Mouse (Mus musculus): ENCODE measurements at regions not wholly inside any gene's neighbourhood (a gene's known extent, or its start where the extent isn't known, plus 50 kb on each side); places are given as distances from the start of the nearest gene placed in this dataset.

- Histone ChIP-seq H3K4me2 (no peak overlapping the region), H3K9me3 (no peaks in the 10 kb centered on the region), H3K4me3 (no peak overlapping the region), H3K4me1 (peaks cover 8% of the 10 kb centered on the region; the same call in 1 of the 2 replicates), H3K27ac (no peak overlapping the region), H3K36me3 (no peaks in the 10 kb centered on the region), H3K27me3 (no peaks in the 10 kb centered on the region), H3K9ac (no peak overlapping the region)
- ATAC-seq (ENCODE audit: borderline replicate concordance, extremely low read depth, low FRiP score, low TSS enrichment): no peak
- 84% methylated on average over 17 of the region's 17 CpGs for WGBS
Measured at GRCm38 (mm10) chr1:60625698-60626486, 59.0 kb upstream of the Raph1 start.

DNA sequence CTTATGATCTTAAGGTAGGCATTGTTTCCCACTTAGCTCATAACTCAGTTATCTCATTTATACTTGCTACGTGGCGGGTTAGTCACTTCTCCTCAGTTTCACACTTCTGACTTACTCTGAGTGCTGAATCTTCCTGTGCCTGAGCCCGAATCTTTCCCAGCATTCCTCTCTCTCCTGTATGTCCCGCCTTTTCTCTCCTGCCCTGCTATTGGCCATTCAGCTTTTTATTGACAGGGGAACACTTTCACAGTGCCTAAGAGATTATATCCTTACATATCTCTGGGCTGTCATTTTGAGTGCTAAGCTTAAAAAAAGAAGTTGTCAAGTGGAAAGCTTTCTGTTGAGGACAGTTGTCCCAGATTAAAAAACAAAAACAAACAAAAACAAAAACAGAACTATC, 57.3 kb upstream of the Raph1 start:
- H3K9me3 ChIP-seq: no peaks in the 10 kb centered on the region
- H3K4me1 ChIP-seq: peaks cover 8% of the 10 kb centered on the region; the same call in 1 of the 2 replicates
- ATAC-seq (ENCODE audit: borderline replicate concordance, extremely low read depth, low FRiP score, low TSS enrichment): no peak
- no peak overlapping the region for H3K4me2 ChIP-seq
- H3K27me3 ChIP-seq: no peaks in the 10 kb centered on the region
- H3K36me3 ChIP-seq: no peaks in the 10 kb centered on the region
- H3K4me3 ChIP-seq: no peak overlapping the region
- WGBS: 80% methylated on average over 4 of the region's 4 CpGs
- H3K9ac ChIP-seq: no peak overlapping the region
- no peak overlapping the region for H3K27ac ChIP-seq

- Histone ChIP-seq H3K36me3 (no peaks in the 10 kb centered on the region), H3K9me3 (no peaks in the 10 kb centered on the region), H3K4me1 (peaks cover 8% of the 10 kb centered on the region; the same call in 1 of the 2 replicates), H3K27ac (no peak overlapping the region), H3K9ac (no peak overlapping the region), H3K4me3 (no peak overlapping the region), H3K4me2 (no peak overlapping the region), H3K27me3 (no peaks in the 10 kb centered on the region)
- no peak for ATAC-seq (ENCODE audit: borderline replicate concordance, extremely low read depth, low FRiP score, low TSS enrichment)
- 67% methylated on average over 3 of the region's 3 CpGs for WGBS
Measured at GRCm38 (mm10) chr1:60623440-60624016, 56.6 kb upstream of the Raph1 start.

DNA sequence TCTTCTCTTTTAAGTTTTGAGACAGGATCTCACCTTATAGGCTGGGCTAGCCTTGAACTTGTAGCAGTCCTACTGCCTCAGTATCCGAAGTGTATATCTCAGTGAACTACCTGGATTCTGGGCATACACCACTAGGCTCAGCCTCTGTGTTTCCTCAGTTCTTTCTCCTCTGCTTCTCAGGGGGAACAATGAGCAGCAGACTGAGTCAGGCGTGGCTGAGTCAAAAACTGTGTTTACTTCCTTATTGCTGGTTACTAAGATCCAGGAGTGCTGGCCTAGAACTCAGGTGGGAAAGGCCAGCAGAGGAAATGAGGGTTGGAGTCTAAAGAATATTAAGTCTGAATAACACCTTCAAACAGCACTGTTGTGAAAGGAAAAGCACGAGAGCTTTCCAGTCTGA, 54.9 kb upstream of the Raph1 start:
- no peaks in the 10 kb centered on the region for H3K4me1 ChIP-seq
- WGBS: 66% methylated on average over 3 of the region's 3 CpGs
- H3K27me3 ChIP-seq: no peaks in the 10 kb centered on the region
- no peaks in the 10 kb centered on the region for H3K9me3 ChIP-seq
- no peak for ATAC-seq (ENCODE audit: borderline replicate concordance, extremely low read depth, low FRiP score, low TSS enrichment)
- no peak overlapping the region for H3K9ac ChIP-seq
- H3K4me2 ChIP-seq: no peak overlapping the region
- H3K27ac ChIP-seq: no peak overlapping the region
- H3K4me3 ChIP-seq: no peak overlapping the region
- H3K36me3 ChIP-seq: no peaks in the 10 kb centered on the region

DNA sequence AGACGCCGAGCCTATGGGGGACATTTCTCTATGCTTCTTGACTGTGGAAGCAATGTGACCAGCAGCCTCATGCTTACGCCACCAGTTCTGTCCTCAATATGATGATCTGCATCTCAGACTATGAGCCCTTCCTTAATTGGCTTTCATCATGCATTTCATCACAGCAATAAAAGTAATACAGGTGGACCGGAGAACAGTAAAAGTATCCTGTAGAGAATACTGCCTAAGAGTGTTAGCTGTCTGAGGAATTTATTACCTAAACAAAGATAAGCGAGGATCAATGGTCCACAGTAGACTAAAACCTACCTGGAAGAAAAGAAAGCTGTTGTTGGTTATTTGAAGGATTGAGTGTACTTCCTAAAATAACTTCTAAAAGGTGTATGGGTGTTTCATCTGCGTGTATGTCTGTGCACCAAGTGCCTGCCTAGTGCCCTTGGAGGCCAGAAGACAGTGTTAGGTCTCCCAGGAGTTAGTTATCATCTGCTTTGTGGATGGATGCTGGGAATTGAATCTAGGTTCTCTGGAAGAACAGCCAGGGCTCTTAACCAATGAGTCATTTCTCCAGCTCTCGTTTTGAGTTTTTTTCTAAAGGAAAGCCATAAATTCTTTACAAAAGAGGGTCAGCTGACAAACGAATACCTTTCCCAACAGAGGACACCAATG, 54.3 kb upstream of the Raph1 start:
- WGBS: 81% methylated on average over 8 of the region's 8 CpGs
- H3K27ac ChIP-seq: no peak overlapping the region
- H3K36me3 ChIP-seq: no peaks in the 10 kb centered on the region
- H3K4me3 ChIP-seq: no peak overlapping the region
- H3K9ac ChIP-seq: no peak overlapping the region
- H3K4me1 ChIP-seq: no peaks in the 10 kb centered on the region
- H3K27me3 ChIP-seq: no peaks in the 10 kb centered on the region
- H3K4me2 ChIP-seq: no peak overlapping the region
- H3K9me3 ChIP-seq: no peaks in the 10 kb centered on the region
- no peak for ATAC-seq (ENCODE audit: borderline replicate concordance, extremely low read depth, low FRiP score, low TSS enrichment)

DNA sequence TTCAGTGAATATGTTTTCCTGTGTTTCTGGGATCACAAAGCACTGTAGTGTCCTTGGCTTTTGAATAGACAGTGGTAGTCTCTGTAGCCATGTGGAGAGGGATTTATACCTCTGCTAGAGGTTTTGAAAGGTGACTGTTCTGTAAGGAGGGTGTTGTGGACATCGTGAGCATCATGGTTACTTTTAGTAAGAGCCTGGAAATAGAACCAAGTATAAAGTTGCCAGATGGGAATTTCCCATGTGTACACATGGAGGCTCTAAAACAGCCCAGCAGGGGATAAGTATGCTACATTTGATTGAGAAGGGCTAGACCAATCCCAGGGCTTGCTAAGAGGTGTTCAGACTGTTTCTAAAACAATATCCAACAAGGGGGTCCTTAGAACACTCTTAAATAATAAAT, 51.5 kb upstream of the Raph1 start:
- Histone ChIP-seq H3K9me3 (no peaks in the 10 kb centered on the region), H3K4me2 (no peak overlapping the region), H3K4me1 (no peaks in the 10 kb centered on the region), H3K36me3 (no peaks in the 10 kb centered on the region), H3K9ac (no peak overlapping the region), H3K4me3 (no peak overlapping the region), H3K27ac (no peak overlapping the region), H3K27me3 (no peaks in the 10 kb centered on the region)
- ATAC-seq (ENCODE audit: borderline replicate concordance, extremely low read depth, low FRiP score, low TSS enrichment): no peak
- WGBS: 85% methylated on average over 1 of the region's 1 CpGs

DNA sequence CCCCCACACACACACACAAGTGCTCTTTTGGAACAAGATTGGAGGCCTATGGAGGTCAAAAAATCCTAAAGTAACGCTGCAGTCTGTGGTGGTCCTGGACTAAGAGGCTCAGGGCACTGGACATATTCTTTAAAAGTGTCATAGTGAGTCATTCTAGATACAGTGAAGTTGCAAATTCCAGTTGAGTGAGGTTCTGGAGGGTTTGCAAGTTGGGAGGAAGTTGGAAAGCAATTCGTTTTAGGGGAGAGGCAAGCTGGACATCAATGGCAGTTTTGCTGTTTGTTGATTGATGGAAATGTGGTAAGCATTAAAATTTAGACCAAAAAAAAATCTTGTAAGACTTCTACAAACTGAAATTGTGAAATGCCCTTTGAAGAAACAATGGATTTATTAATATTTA, 50.0 kb upstream of the Raph1 start:
- Histone ChIP-seq H3K4me1 (no peaks in the 10 kb centered on the region), H3K27me3 (no peaks in the 10 kb centered on the region), H3K4me3 (no peak overlapping the region), H3K27ac (no peak overlapping the region), H3K4me2 (no peak overlapping the region), H3K36me3 (no peaks in the 10 kb centered on the region), H3K9me3 (no peaks in the 10 kb centered on the region), H3K9ac (no peak overlapping the region)
- ATAC-seq (ENCODE audit: borderline replicate concordance, extremely low read depth, low FRiP score, low TSS enrichment): no peak
- WGBS: 54% methylated on average over 2 of the region's 2 CpGs

Data from lung, embryonic 15.5 days (tissue).